ENCODE assay signal across 9 mouse cellular contexts in the genomic region with DNA sequence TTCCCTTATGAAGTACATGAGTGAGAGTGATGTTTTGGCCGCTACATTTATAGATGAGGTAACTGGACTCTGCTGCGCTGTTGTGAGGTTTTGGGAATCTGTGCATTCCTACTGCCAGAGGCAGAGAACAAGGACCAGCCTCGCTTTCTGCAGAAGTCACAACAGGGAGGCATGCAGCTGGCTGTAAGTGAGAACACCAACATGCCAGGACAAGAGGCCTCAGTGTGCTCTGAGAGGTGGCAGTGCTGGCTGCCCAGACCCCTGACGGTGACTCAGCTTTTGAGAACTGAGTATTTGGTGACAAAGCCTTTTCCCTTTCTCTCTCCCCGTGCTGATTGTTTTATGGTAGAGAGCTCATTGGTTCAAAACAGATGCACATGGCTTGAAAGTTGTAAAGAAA. TPM values are rescaled to one million over a fixed set of nuclear protein-coding genes. Genes with fewer than 3 reads are reported as not detected.
DNase-seq lines count a peak whose midpoint lies in the region; ATAC-seq and TF ChIP-seq lines count a peak whose summit lies in the region.
"Had no signal": no experiment of that assay in that cellular context is flagged by ENCODE, and none has a peak within 500 bp of the region (broad histone marks: within the 10 kb centered on the region; RNA-seq: fewer than 3 reads in every experiment).

No protein-coding gene starts in this region.

- in situ Hi-C loops in ES-E14 (cut with MboI; ENCODE audit: low sequenced_read_pairs in 2 of 2, unreplicated experiment in 2 of 2) = no loop called here

- peaks cover 12% of the 10 kb centered on the region; the same call in 1 of the 2 replicates for H3K27me3 ChIP-seq in heart, embryonic 13.5 days (replicated peaks)
- H3K27me3 ChIP-seq in forebrain, embryonic 11.5 days (ENCODE audit: control insufficient read depth, insufficient read depth, low read length) = peaks cover 15% of the 10 kb centered on the region
- H3K27me3 ChIP-seq in limb, embryonic 12.5 days = no peaks in the 10 kb centered on the region

- 40% methylated on average over 5 of the region's 5 CpGs for WGBS in heart, embryonic 13.5 days
- 49% methylated on average over 5 of the region's 5 CpGs for WGBS in forebrain, embryonic 11.5 days
- 26% methylated on average over 5 of the region's 5 CpGs for WGBS in limb, embryonic 12.5 days

- no peak for ATAC-seq in heart, embryonic 13.5 days (ENCODE audit: extremely low read depth, insufficient number of reproducible peaks, low FRiP score, low TSS enrichment)
- ATAC-seq in forebrain, embryonic 11.5 days (replicated peaks; ENCODE audit: low FRiP score) = no peak
- no peak for ATAC-seq in limb, embryonic 12.5 days (ENCODE audit: insufficient number of reproducible peaks, insufficient read depth, low FRiP score, low TSS enrichment, low read depth)

- intact Hi-C loops in heart, postnatal 14 days (cut with DNase I) = loop anchor here (2.0 kb wide), 1 partner anchor 30 kb away; no protein-coding TSS in a partner anchor

- DNase-seq in heart, postnatal 14 days = no peak
- DNase-seq in ES-E14 (ENCODE audit: low read depth, low spot score) = no peak
- DNase-seq in forebrain, embryonic 11.5 days (ENCODE audit: low spot score) = no peak
- no peak for DNase-seq in left cerebral cortex, adult 8-10 months (ENCODE audit: low spot score in 2 of 2)
- DNase-seq in ovary, postnatal 36 days (ENCODE audit: low spot score) = no peak
- no peak for DNase-seq in right cerebral cortex, postnatal 36 days (ENCODE audit: low spot score in 2 of 2)

- peak overlapping the region; percentile 69 for H3K4me2 ChIP-seq in heart, embryonic 13.5 days
- H3K4me2 ChIP-seq in forebrain, embryonic 11.5 days (ENCODE audit: low read depth, low read length, severe bottlenecking) = no peak overlapping the region; the same call in 1 of the 2 replicates
- peak overlapping the region; percentile 59 for H3K4me2 ChIP-seq in limb, embryonic 12.5 days

- H3K36me3 ChIP-seq in heart, embryonic 13.5 days = no peaks in the 10 kb centered on the region
- no peaks in the 10 kb centered on the region for H3K36me3 ChIP-seq in ES-E14 (ENCODE audit: control insufficient read depth, insufficient read depth, low read length, poor library complexity, severe bottlenecking)
- H3K36me3 ChIP-seq in forebrain, embryonic 11.5 days (ENCODE audit: control insufficient read depth, insufficient read depth, low read length) = no peaks in the 10 kb centered on the region
- no peaks in the 10 kb centered on the region for H3K36me3 ChIP-seq in limb, embryonic 12.5 days
- H3K36me3 ChIP-seq: G1E had no signal

- H3K9ac ChIP-seq in heart, embryonic 13.5 days = no peak overlapping the region
- peak overlapping the region; percentile 0; the same call in 1 of the 2 replicates for H3K9ac ChIP-seq in ES-E14 (ENCODE audit: insufficient read depth, low read depth, low read length, poor library complexity, severe bottlenecking)
- H3K9ac ChIP-seq in forebrain, embryonic 11.5 days (ENCODE audit: low read length) = 0 out of 2 replicates have a peak overlapping the region, but pooled peaks have one; percentile 5
- H3K9ac ChIP-seq in limb, embryonic 12.5 days (replicated peaks) = no peak overlapping the region

- H3K9me3 ChIP-seq in heart, embryonic 13.5 days = no peaks in the 10 kb centered on the region
- no peaks in the 10 kb centered on the region for H3K9me3 ChIP-seq in ES-E14 (ENCODE audit: control insufficient read depth, insufficient read depth, low read depth, low read length)
- H3K9me3 ChIP-seq in forebrain, embryonic 11.5 days (ENCODE audit: control insufficient read depth, low read length) = no peaks in the 10 kb centered on the region
- no peaks in the 10 kb centered on the region for H3K9me3 ChIP-seq in limb, embryonic 12.5 days
- H3K9me3 ChIP-seq: G1E had no signal

- peak overlapping the region; percentile 47; the same call in 1 of the 2 replicates for H3K4me3 ChIP-seq in heart, embryonic 13.5 days
- peak overlapping the region; percentile 15 to 58; a peak in 2 of 4 replicates for H3K4me3 ChIP-seq in ES-E14 (ENCODE audit: insufficient read depth in 1 of 2, low read depth in 1 of 2, low read length in 2 of 2, poor library complexity in 1 of 2, severe bottlenecking in 1 of 2)
- H3K4me3 ChIP-seq in forebrain, embryonic 11.5 days (ENCODE audit: low read depth, low read length) = no peak overlapping the region
- H3K4me3 ChIP-seq in limb, embryonic 12.5 days (replicated peaks) = no peak overlapping the region

- H3K4me1 ChIP-seq in heart, embryonic 13.5 days = peaks cover 24% of the 10 kb centered on the region
- peaks cover 0 to 4% of the 10 kb centered on the region in 2 experiments; a peak in 2 of 4 replicates for H3K4me1 ChIP-seq in ES-E14 (ENCODE audit: control insufficient read depth in 2 of 2, insufficient read depth in 2 of 2, low read length in 2 of 2, poor library complexity in 1 of 2)
- H3K4me1 ChIP-seq in forebrain, embryonic 11.5 days (replicated peaks; ENCODE audit: control insufficient read depth, insufficient read depth, low read length) = peaks cover 16% of the 10 kb centered on the region
- peaks cover 46% of the 10 kb centered on the region for H3K4me1 ChIP-seq in limb, embryonic 12.5 days (replicated peaks)

- 0 out of 2 replicates have a peak overlapping the region, but pooled peaks have one; percentile 8 for H3K27ac ChIP-seq in heart, embryonic 13.5 days (replicated peaks)
- no peak overlapping the region for H3K27ac ChIP-seq in ES-E14 (ENCODE audit: insufficient read depth, low read depth, low read length, poor library complexity, severe bottlenecking)
- no peak overlapping the region for H3K27ac ChIP-seq in forebrain, embryonic 11.5 days (ENCODE audit: low read depth, low read length)
- H3K27ac ChIP-seq in limb, embryonic 12.5 days = peak overlapping the region; percentile 80

TF ChIP-seq in ES-E14, 5 proteins besides CTCF, POLR2A, EP300 and RAD21:
- TF ChIP-seq ZC3H11A (IDR thresholded peaks at IDR 0.05; ENCODE audit: borderline replicate concordance, low read depth, low read length) = no peak
- 0 out of 2 replicates have a peak, but pooled peaks have one; percentile 20 for TF ChIP-seq MAFK (IDR thresholded peaks at IDR 0.05; ENCODE audit: insufficient read depth, low read depth, low read length)
- TF ChIP-seq HCFC1 (IDR thresholded peaks at IDR 0.05; ENCODE audit: borderline replicate concordance, insufficient read depth, low read length) = no peak

RNA-seq across cellular contexts. Expression of a gene that starts 4.5 kb away (rescaled TPM):
- polyA plus RNA-seq in heart, embryonic 13.5 days (2015; fragmentation: Nextera tagmentation; extraction: Ambion mirVana) = 0.71 and 1.1 TPM in 2 replicates
- total RNA-seq in heart, postnatal 14 days (2021) = 1 to 10 TPM; 1.7 to 2.6 TPM
- total RNA-seq in ES-E14 (2012; rRNA removed) = 0.22 and 0.26 TPM in 2 replicates
- polyA plus RNA-seq in forebrain, embryonic 11.5 days (2014; fragmentation: Nextera tagmentation; extraction: Ambion mirVana) = 0.83 and 1.4 TPM in 2 replicates
- polyA plus RNA-seq in limb, embryonic 12.5 days (2016; fragmentation: Nextera tagmentation; extraction: Ambion mirVana) = 0.33 and 0.89 TPM in 2 replicates
- 1 to 10 TPM; 2.7 to 6.2 (median 3.1) TPM for total RNA-seq in left cerebral cortex, adult 8-10 months (2022)
- total RNA-seq: G1E had no signal
- polyA plus RNA-seq: G1E had no signal

Comparison
In these comparisons a context has a peak if more than half of its experiments do, and no peak if none do; other contexts are left out.
1. H3K27ac ChIP-seq: peak in heart, embryonic 13.5 days (single experiment) and limb, embryonic 12.5 days (single experiment); none in ES-E14 (single experiment) and forebrain, embryonic 11.5 days (single experiment).
2. H3K4me3 ChIP-seq: peak in heart, embryonic 13.5 days (single experiment) and ES-E14 (2 of 2); none in forebrain, embryonic 11.5 days (single experiment) and limb, embryonic 12.5 days (single experiment).
3. H3K9ac ChIP-seq: peak in ES-E14 (single experiment) and forebrain, embryonic 11.5 days (single experiment); none in heart, embryonic 13.5 days (single experiment) and limb, embryonic 12.5 days (single experiment).